Mouse (Mus musculus) olfactory bulb, adult 2 months (tissue): ENCODE results near the gene Rad51b.

Experiments
- CTCF ChIP-seq: fragments of 200-500 bp; IDR thresholded peaks from 2 replicates; pipeline ENCODE4 v1.5.1; 2012; ENCODE audit warnings: low read depth, mild to moderate bottlenecking, low read length, moderate library complexity; ENCODE audit not compliant: insufficient read depth
- POLR2A ChIP-seq: fragments of 200-500 bp; IDR thresholded peaks from 2 replicates; pipeline ENCODE4 v1.6.1; 2012; ENCODE audit warnings: mild to moderate bottlenecking, low read depth, low read length, moderate library complexity; ENCODE audit not compliant: insufficient read depth

DNA sequence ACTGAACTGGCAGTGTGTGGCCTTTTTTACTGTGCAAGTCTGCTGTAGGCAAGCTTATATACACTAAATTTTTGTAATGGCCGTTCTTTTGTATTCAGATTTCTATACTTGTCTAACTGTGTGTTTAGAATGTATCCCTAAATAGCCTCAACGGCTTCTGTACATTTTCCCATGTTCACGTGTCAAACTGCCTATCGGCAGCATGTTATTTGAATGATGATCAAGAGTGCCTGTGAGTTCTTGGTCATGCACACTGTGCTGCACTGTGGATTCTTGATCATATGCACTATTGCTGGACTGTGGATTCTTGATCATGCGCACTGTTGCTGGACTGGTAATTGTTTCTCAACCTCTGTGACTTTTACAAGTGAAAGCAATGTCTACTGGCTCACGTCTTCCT, 417.4 kb downstream of the Rad51b start:
- TF ChIP-seq CTCF (no peak), POLR2A (no peak)
